Mouse (Mus musculus) midbrain, embryonic 16.5 days (tissue): ENCODE measurements at regions not wholly inside any gene's neighbourhood (a gene's known extent, or its start where the extent isn't known, plus 50 kb on each side); places are given as distances from the start of the nearest gene placed in this dataset.

Source experiments
- ATAC-seq: fragments of 200-750 bp; cut with Nextera tagmentation; 2 replicates; pipeline ENCODE4 v1.8.0; 2017; ENCODE audit warnings: moderate TSS enrichment
- H3K27ac ChIP-seq: fragments of 300-500 bp; sonication (generic); 2 replicates; pipeline ENCODE4 v1.5.1; 2014; ENCODE audit warnings: mild to moderate bottlenecking, low read length, mixed read lengths
- H3K27me3 ChIP-seq: fragments of 300-500 bp; sonication (generic); 2 replicates; pipeline ENCODE4 v1.6.1; 2014; ENCODE audit warnings: low read depth, low read length, mixed read lengths; ENCODE audit not compliant: control insufficient read depth, insufficient read depth
- H3K36me3 ChIP-seq: fragments of 300-500 bp; sonication (generic); 2 replicates; pipeline ENCODE4 v1.6.1; 2014; ENCODE audit warnings: mild to moderate bottlenecking, low read length, moderate library complexity, mixed read lengths; ENCODE audit not compliant: control insufficient read depth, insufficient read depth
- H3K4me1 ChIP-seq: fragments of 300-500 bp; sonication (generic); 2 replicates; pipeline ENCODE4 v1.6.1; 2014; ENCODE audit warnings: mild to moderate bottlenecking, low read length, mixed read lengths; ENCODE audit not compliant: control insufficient read depth, insufficient read depth
- H3K4me2 ChIP-seq: fragments of 300-500 bp; sonication (generic); 2 replicates; pipeline ENCODE4 v1.6.1; 2014; ENCODE audit warnings: mild to moderate bottlenecking, low read length, mixed read lengths
- H3K4me3 ChIP-seq: fragments of 300-500 bp; sonication (generic); 2 replicates; pipeline ENCODE4 v1.5.1; 2014; ENCODE audit warnings: low read depth, mild to moderate bottlenecking, low read length, moderate library complexity, mixed read lengths
- H3K9ac ChIP-seq: fragments of 300-500 bp; sonication (generic); 2 replicates; pipeline ENCODE4 v1.6.1; 2014; ENCODE audit warnings: low read depth, low read length, mixed read lengths
- H3K9me3 ChIP-seq: fragments of 300-500 bp; sonication (generic); replicated peaks from 2 replicates; pipeline ENCODE4 v1.6.1; 2014; ENCODE audit warnings: mild to moderate bottlenecking, low read length, mixed read lengths; ENCODE audit not compliant: control insufficient read depth, poor library complexity, severe bottlenecking
- WGBS: fragments of 180-500 bp; shearing (Covaris S2); extraction: QIAGEN DNeasy Blood & Tissue Kit; methylation state at CpG from one replicate; pipeline ENCODE4 v1.1.7; 2014; 5-methylcytosine and 5-hydroxymethylcytosine counted together

DNA sequence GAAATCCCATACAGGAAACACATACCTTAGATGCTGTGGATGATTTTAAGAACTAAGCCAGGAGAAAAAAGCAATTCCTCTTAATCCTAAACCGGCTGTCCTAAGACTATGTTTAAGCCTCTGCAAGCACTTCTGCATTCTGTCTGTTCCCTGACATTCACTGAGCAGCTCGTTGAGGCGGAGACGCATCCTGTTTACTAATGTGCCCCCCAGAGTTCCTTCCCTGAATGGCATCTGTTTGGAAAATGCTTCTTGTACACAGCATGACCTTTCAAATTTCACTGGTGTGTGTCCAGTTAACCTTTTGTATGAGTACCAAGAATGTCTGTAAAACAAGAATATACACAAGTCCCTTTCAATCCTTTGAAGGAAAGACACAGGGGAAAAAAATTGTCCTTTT, 73.4 kb upstream of the Zdhhc17 start:
- H3K9me3 ChIP-seq = no peaks in the 10 kb centered on the region
- peaks cover 3% of the 10 kb centered on the region; the same call in 1 of the 2 replicates for H3K4me1 ChIP-seq
- no peak overlapping the region for H3K27ac ChIP-seq
- H3K36me3 ChIP-seq = no peaks in the 10 kb centered on the region
- H3K4me2 ChIP-seq = no peak overlapping the region
- ATAC-seq = no peak
- no peak overlapping the region for H3K9ac ChIP-seq
- 11% methylated on average over 4 of the region's 4 CpGs for WGBS
- no peak overlapping the region for H3K4me3 ChIP-seq
- no peaks in the 10 kb centered on the region for H3K27me3 ChIP-seq

DNA sequence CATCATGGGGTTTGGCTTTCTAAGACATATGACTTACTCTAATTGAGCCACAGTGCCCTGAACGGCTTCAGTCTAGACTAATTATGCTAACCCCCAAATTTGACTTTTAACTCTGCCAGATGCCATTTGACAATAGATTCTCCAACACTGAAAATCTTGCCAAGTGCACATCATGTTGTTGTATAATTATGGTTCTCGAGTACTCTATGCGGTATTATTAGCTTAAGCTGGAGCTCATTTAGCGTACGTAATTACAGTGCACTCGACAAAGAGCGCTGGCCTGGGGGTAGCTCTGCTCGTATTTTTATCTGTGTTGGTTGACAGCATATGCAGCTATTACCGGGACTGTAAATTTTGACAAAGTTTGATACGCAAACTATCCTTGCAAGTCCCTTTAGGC, 70.4 kb upstream of the Zdhhc17 start:
- Histone ChIP-seq H3K27me3 (no peaks in the 10 kb centered on the region), H3K4me1 (peaks cover 3% of the 10 kb centered on the region; the same call in 1 of the 2 replicates), H3K9me3 (no peaks in the 10 kb centered on the region), H3K36me3 (no peaks in the 10 kb centered on the region), H3K9ac (no peak overlapping the region), H3K4me3 (no peak overlapping the region), H3K27ac (no peak overlapping the region), H3K4me2 (no peak overlapping the region)
- 0 out of 2 replicates have a peak, but pooled peaks have one; percentile 32 for ATAC-seq
- 52% methylated on average over 10 of the region's 10 CpGs for WGBS

DNA sequence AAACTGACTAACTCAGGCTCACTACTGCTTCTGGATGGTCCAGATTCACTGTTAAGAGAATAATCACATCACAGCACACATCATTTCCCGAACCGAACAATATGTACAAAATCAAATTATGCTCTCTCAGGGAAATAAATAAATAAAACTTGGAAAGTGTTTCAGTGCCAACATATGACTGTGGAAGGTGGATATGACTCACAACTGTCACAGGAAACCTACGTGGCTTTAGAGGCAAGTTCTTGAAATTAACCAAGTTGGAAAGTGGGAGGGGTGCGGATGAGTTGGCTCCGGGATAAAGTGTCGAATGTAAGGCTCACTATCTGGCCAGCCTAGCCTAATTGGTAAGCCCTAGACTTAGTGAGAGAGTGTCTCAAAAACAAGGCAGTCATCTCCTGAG, 69.1 kb upstream of the Zdhhc17 start:
- no peak overlapping the region for H3K9ac ChIP-seq
- H3K4me2 ChIP-seq = no peak overlapping the region
- no peaks in the 10 kb centered on the region for H3K27me3 ChIP-seq
- WGBS = 88% methylated on average over 6 of the region's 6 CpGs
- ATAC-seq = no peak
- H3K36me3 ChIP-seq = no peaks in the 10 kb centered on the region
- H3K9me3 ChIP-seq = no peaks in the 10 kb centered on the region
- H3K4me1 ChIP-seq = peaks cover 3% of the 10 kb centered on the region; the same call in 1 of the 2 replicates
- no peak overlapping the region for H3K27ac ChIP-seq
- H3K4me3 ChIP-seq = no peak overlapping the region

DNA sequence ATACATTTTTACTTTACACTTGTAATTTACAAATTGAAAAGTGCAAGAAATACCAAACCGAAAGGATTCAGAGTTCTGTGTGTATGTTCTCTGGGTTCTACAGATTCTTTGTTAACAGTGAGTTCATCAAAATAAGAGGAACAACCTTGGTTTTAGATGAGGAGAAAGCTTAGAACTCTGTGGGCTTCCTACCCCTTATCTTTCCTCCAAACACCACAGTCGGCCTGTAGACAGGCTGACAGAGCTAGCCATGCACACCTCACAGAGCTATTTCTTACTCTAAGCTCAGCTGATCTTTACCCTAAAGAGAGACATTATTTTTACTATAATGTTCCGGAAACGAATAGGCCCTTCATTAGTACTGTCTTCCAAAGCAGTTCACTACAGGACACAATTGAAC, 67.7 kb upstream of the Zdhhc17 start:
- no peaks in the 10 kb centered on the region for H3K36me3 ChIP-seq
- no peak overlapping the region for H3K27ac ChIP-seq
- no peak overlapping the region for H3K4me2 ChIP-seq
- H3K4me3 ChIP-seq = no peak overlapping the region
- no peaks in the 10 kb centered on the region for H3K27me3 ChIP-seq
- no peak overlapping the region for H3K9ac ChIP-seq
- no peaks in the 10 kb centered on the region for H3K9me3 ChIP-seq
- H3K4me1 ChIP-seq = peaks cover 6% of the 10 kb centered on the region
- no peak for ATAC-seq
- 93% methylated on average over 4 of the region's 4 CpGs for WGBS

DNA sequence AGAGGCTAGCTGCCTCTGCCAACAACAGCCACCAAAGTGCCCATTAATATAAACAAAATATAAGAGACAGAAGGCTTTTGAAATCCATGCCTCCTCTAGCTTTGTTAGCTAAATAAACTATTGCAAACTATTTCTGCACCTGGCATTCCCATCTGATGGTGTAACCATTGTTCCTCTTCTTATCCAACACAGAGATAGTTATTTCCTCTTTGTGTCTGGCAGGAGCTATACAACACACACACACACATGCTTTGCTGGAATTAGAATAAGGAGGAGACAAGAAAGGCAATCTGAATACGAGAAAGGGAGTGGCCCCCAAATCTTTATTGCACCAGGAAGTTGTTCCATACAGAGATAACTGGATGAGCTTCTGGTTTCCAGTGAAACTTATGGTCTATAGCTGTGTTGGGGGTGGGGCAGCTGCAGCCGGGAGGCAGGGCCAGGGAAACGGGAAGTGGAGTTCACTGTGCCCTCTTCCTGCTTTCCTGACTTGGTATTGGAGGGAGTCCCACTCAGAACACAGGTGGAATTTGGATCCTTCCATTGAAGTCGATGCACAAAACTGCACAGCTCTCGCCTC, 64.0 kb upstream of the Zdhhc17 start:
- no peak overlapping the region for H3K4me2 ChIP-seq
- peaks cover 8% of the 10 kb centered on the region for H3K4me1 ChIP-seq
- no peak overlapping the region for H3K9ac ChIP-seq
- no peaks in the 10 kb centered on the region for H3K36me3 ChIP-seq
- no peaks in the 10 kb centered on the region for H3K27me3 ChIP-seq
- no peak for ATAC-seq
- no peaks in the 10 kb centered on the region for H3K9me3 ChIP-seq
- no peak overlapping the region for H3K4me3 ChIP-seq
- H3K27ac ChIP-seq = no peak overlapping the region
- 71% methylated on average over 5 of the region's 5 CpGs for WGBS

DNA sequence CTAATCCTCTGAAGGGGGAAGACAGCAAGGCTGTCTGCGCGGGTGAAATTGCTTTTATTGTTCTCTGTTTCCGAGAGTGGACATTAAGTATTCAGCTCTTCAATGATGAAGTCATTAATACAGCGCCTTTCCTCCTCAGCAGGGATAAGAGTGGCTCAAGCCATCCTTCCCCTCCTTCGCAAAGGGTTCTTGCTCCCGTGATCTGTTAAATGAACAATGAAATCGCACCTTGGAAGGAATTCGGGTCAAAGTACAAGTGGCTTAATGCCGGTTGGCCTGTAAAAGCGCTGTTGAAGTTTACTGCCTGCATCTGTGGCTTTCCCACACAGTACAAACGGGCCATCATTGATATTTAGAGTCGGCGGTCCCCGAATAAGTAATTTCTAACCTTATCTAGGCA, 63.3 kb upstream of the Zdhhc17 start:
- Histone ChIP-seq H3K36me3 (no peaks in the 10 kb centered on the region), H3K9ac (no peak overlapping the region), H3K4me3 (no peak overlapping the region), H3K9me3 (no peaks in the 10 kb centered on the region), H3K27me3 (no peaks in the 10 kb centered on the region), H3K27ac (no peak overlapping the region), H3K4me1 (peaks cover 8% of the 10 kb centered on the region), H3K4me2 (peak overlapping the region; percentile 32; the same call in 1 of the 2 replicates)
- WGBS = 16% methylated on average over 14 of the region's 14 CpGs
- ATAC-seq = peak; percentile 56; the same call in 1 of the 2 replicates

DNA sequence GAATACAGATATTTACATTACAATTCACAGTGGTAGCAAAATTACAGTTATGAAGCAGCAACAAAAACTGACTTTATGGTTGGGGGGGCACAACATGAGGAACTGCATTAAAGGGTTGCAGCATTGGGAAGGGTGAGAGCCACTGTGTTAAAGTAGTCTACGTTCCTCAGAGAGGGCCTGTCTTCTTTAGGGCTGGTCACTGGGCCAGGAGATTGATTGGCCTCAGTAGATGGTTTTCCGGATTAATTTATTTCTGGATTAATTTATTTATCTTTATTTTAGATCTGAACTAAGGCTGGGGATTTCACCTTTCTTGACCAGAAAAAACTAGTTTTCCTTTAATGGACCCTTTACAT, 62.6 kb upstream of the Zdhhc17 start:
- Histone ChIP-seq H3K9me3 (no peaks in the 10 kb centered on the region), H3K4me1 (peaks cover 8% of the 10 kb centered on the region), H3K36me3 (no peaks in the 10 kb centered on the region), H3K27ac (no peak overlapping the region), H3K4me3 (no peak overlapping the region), H3K4me2 (no peak overlapping the region), H3K9ac (no peak overlapping the region), H3K27me3 (no peaks in the 10 kb centered on the region)
- 36% methylated on average over 2 of the region's 2 CpGs for WGBS
- no peak for ATAC-seq

DNA sequence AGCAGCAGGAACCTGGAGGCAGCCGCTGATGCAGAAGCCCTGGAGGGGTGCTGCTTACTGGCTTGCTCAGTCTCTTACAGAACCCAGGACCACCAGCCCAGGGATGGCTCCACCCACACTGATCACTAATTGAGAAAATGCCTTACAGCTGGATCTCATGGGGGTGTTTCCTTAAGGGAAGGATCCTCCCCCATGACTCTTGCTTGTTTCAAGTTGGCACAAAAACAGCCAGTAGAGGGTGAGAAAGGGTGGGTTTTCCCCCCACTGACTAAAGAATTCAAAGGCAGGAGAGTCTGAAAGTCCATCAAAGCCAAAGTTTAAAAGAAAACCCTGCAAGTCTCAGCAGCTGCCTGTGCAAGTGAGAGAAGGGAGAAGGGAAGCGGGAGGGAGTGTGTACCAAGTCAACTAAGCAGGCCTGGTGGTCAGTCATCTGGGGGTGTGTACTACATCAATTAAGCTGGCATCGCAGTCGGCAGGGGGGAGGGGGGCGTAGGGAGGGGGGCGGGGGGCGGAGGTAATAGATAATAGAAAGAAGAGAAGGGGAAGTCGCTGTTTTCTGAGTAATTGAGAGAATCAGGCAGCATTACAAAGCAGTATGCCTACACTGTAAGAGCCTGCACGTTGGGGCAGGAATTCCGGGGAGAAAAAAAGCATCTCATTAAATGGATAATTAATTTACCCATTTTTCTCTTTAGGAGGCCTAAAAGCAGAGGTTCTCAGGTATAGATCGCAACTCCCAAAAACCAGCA, 62.0 kb upstream of the Zdhhc17 start:
- H3K27ac ChIP-seq = no peak overlapping the region
- H3K27me3 ChIP-seq = no peaks in the 10 kb centered on the region
- no peaks in the 10 kb centered on the region for H3K9me3 ChIP-seq
- H3K4me2 ChIP-seq = no peak overlapping the region
- H3K9ac ChIP-seq = no peak overlapping the region
- H3K4me3 ChIP-seq = no peak overlapping the region
- ATAC-seq = peak; percentile 36; the same call in 1 of the 2 replicates
- H3K4me1 ChIP-seq = peaks cover 8% of the 10 kb centered on the region
- WGBS = 9% methylated on average over 7 of the region's 11 CpGs
- H3K36me3 ChIP-seq = no peaks in the 10 kb centered on the region

DNA sequence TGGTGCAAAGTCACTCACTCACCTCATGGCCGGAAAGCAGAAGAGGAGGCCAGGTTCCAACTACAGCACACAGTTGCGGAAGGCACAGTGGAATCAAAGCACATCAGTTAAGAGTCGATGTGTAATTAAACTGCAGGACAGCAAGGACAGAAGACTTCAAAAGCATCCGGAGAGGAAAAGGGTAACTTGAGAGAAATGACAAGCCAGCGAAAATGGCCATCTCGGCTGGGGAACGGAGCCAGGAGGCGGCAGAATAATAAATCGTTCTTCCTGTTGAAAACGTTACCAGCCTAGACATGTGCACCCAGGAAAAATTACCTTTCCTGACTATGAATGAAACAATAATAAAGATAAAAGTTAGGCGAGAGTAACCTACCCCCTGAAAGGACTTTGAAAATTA, 56.2 kb upstream of the Zdhhc17 start:
- no peak overlapping the region for H3K27ac ChIP-seq
- no peaks in the 10 kb centered on the region for H3K36me3 ChIP-seq
- no peaks in the 10 kb centered on the region for H3K27me3 ChIP-seq
- H3K4me2 ChIP-seq = no peak overlapping the region
- H3K9ac ChIP-seq = no peak overlapping the region
- H3K9me3 ChIP-seq = no peaks in the 10 kb centered on the region
- no peak overlapping the region for H3K4me3 ChIP-seq
- ATAC-seq = no peak
- 87% methylated on average over 11 of the region's 11 CpGs for WGBS
- no peaks in the 10 kb centered on the region for H3K4me1 ChIP-seq
